Mouse (Mus musculus) kidney, postnatal 0 days (tissue): Measurements from ENCODE around the gene Igfbp6. TPM values are rescaled to one million over a fixed set of nuclear protein-coding genes. Genes with fewer than 3 reads are reported as not detected.
A peak's percentile ranks its signal among the peaks of the same experiment; 100 is the strongest.

ENCODE experiments used
- ATAC-seq: fragments of 200-750 bp; cut with Nextera tagmentation; replicated peaks from 2 replicates; pipeline ENCODE4 v1.8.0; 2017; ENCODE audit warnings: low read depth, moderate number of reproducible peaks, moderate TSS enrichment, moderate library complexity; ENCODE audit not compliant: low FRiP score
- DNase-seq: peaks from one replicate; pipeline ENCODE4 v3.0.0-alpha.2; 2016; ENCODE audit warnings: low spot score
- H3K27ac ChIP-seq: fragments of 300-500 bp; sonication (generic); 2 replicates; pipeline ENCODE4 v1.5.1; 2014; ENCODE audit warnings: mild to moderate bottlenecking
- H3K27me3 ChIP-seq: fragments of 300-500 bp; sonication (generic); 2 replicates; pipeline ENCODE4 v1.6.1; 2014; ENCODE audit warnings: low read length, mixed read lengths; ENCODE audit not compliant: insufficient read depth
- H3K36me3 ChIP-seq: fragments of 300-500 bp; sonication (generic); 2 replicates; pipeline ENCODE4 v1.6.1; 2014; ENCODE audit warnings: low read length, mixed read lengths; ENCODE audit not compliant: insufficient read depth
- H3K4me1 ChIP-seq: fragments of 300-500 bp; sonication (generic); replicated peaks from 2 replicates; pipeline ENCODE4 v1.6.1; 2014; ENCODE audit warnings: antibody characterized with exemption, low read length, mixed read lengths; ENCODE audit not compliant: insufficient read depth
- H3K4me2 ChIP-seq: fragments of 300-500 bp; sonication (generic); 2 replicates; pipeline ENCODE4 v1.6.1; 2014; ENCODE audit warnings: mild to moderate bottlenecking, low read length, moderate library complexity, mixed read lengths
- H3K4me3 ChIP-seq: fragments of 300-500 bp; sonication (generic); replicated peaks from 2 replicates; pipeline ENCODE4 v1.5.1; 2014; ENCODE audit warnings: low read depth, low read length
- H3K9ac ChIP-seq: fragments of 300-500 bp; sonication (generic); 2 replicates; pipeline ENCODE4 v1.6.1; 2014; ENCODE audit warnings: low read depth, low read length
- H3K9me3 ChIP-seq: fragments of 300-500 bp; sonication (generic); replicated peaks from 2 replicates; pipeline ENCODE4 v1.6.1; 2016; ENCODE audit warnings: low read length, inconsistent platforms, mixed read lengths
- CTCF ChIP-seq: IDR thresholded peaks from 2 replicates; pipeline ENCODE4 v1.5.1; 2016; ENCODE audit warnings: antibody characterized with exemption, low read depth, mild to moderate bottlenecking, moderate library complexity
- WGBS: fragments of 180-500 bp; shearing (Covaris S2); extraction: QIAGEN DNeasy Blood & Tissue Kit; methylation state at CpG from one replicate; pipeline ENCODE4 v1.1.7; 2014; 5-methylcytosine and 5-hydroxymethylcytosine counted together
- polyA plus RNA-seq: library from polyadenylated mRNA; unstranded; fragments of >200 nt; fragmentation: Nextera tagmentation; extraction: Ambion mirVana; gene quantifications from 2 replicates; pipeline ENCODE4 v1.2.1, GENCODE M21; 2015

Igfbp6 gene
- polyA plus RNA-seq, 1 experiment from 2014 or later: 28.3 TPM

DNA sequence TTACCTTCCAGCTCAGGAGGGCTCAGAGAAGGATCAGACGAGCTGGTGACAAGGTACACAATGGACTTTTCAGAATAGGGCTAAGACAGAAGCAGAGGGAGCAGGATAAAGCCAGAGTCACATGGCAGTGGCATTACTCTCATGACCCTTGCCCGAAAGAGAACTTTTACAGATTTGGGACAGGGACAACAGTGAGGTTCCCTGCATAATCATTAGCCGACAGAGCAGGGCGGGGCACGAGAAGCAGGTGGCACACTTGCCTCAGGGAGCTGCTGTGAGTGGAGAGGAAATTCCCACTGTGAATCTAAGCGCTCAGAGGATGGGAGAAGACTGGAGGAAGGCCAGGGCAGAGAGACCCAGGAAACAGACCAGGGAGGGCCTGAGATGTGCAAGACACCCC lies 44.7 kb downstream of the Igfbp6 start:
- DNase-seq (no peak), ATAC-seq (peak; percentile 38; the same call in 1 of the 2 replicates)
- H3K4me2 ChIP-seq: peak overlapping the region; percentile 31; the same call in 1 of the 2 replicates
- H3K9ac ChIP-seq: peak overlapping the region; percentile 50; the same call in 1 of the 2 replicates
- TF ChIP-seq CTCF: no peak
- 54% methylated on average over 6 of the region's 6 CpGs for WGBS
- H3K27me3 ChIP-seq: no peaks in the 10 kb centered on the region
- 0 out of 2 replicates have a peak, but pooled peaks cover 7% of the 10 kb centered on the region for H3K36me3 ChIP-seq
- peaks cover 10% of the 10 kb centered on the region; the same call in 1 of the 2 replicates for H3K4me1 ChIP-seq
- no peak overlapping the region; the same call in 1 of the 2 replicates for H3K27ac ChIP-seq
- no peaks in the 10 kb centered on the region for H3K9me3 ChIP-seq
- H3K4me3 ChIP-seq: no peak overlapping the region

DNA sequence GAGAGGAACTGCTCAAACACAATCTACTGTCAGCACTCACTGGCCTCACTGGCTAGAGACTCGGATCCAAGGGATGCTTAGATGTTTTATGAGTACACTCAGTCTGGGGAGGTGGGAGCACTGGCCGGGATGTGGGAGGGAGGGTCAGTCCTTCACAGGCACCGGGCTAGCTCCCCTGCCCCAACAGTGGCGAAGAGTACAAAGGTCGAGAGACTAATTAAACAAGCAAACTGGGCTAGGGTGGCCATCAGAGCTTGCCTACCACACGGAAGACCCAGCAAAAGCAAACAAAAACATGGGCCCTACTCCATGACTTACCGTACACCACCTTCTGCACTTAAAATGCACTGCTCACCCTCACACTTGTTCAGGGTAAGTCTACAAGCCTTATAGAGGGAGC lies 47.5 kb downstream of the Igfbp6 start:
- TF ChIP-seq CTCF: no peak
- no peaks in the 10 kb centered on the region for H3K36me3 ChIP-seq
- peaks cover 10% of the 10 kb centered on the region; the same call in 1 of the 2 replicates for H3K4me1 ChIP-seq
- H3K4me3 ChIP-seq: no peak overlapping the region
- H3K27ac ChIP-seq: no peak overlapping the region
- H3K9me3 ChIP-seq: no peaks in the 10 kb centered on the region
- WGBS: 29% methylated on average over 7 of the region's 7 CpGs
- H3K27me3 ChIP-seq: no peaks in the 10 kb centered on the region
- H3K4me2 ChIP-seq: no peak overlapping the region
- no peak for ATAC-seq
- no peak for DNase-seq
- no peak overlapping the region for H3K9ac ChIP-seq

DNA sequence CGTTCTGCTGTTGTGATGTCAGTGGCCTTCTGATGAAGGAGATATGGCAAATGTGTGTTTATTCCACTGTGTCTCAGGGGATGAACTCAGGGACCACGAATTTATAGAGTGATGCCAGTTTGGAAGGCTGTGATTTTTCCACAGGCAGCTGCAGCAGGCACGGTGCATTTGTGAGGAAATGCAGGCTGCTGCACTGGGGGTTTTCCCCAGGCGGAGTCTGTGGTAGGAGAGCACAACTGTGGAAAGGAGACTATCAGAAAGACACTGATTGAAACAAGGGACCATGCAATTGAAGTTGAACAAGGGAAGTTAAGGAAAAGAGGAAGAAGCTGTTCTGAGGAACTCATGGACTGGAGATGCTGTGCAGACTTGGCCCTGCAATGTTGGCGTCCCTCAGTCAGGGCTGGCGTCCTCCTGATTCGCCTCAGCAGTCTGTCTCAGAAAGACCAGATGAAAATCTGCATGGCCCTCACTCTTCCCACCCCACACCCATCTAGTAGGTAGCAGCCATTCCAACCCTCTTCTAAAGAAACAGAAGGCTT lies 48.2 kb downstream of the Igfbp6 start:
- ATAC-seq (no peak), DNase-seq (no peak)
- H3K27ac ChIP-seq: peak overlapping the region; percentile 2; the same call in 1 of the 2 replicates
- no peaks in the 10 kb centered on the region for H3K9me3 ChIP-seq
- H3K4me3 ChIP-seq: no peak overlapping the region
- no peak for TF ChIP-seq CTCF
- no peaks in the 10 kb centered on the region for H3K27me3 ChIP-seq
- no peak overlapping the region for H3K4me2 ChIP-seq
- no peaks in the 10 kb centered on the region for H3K36me3 ChIP-seq
- WGBS: 66% methylated on average over 7 of the region's 7 CpGs
- H3K4me1 ChIP-seq: peaks cover 9% of the 10 kb centered on the region; the same call in 1 of the 2 replicates
- H3K9ac ChIP-seq: no peak overlapping the region

DNA sequence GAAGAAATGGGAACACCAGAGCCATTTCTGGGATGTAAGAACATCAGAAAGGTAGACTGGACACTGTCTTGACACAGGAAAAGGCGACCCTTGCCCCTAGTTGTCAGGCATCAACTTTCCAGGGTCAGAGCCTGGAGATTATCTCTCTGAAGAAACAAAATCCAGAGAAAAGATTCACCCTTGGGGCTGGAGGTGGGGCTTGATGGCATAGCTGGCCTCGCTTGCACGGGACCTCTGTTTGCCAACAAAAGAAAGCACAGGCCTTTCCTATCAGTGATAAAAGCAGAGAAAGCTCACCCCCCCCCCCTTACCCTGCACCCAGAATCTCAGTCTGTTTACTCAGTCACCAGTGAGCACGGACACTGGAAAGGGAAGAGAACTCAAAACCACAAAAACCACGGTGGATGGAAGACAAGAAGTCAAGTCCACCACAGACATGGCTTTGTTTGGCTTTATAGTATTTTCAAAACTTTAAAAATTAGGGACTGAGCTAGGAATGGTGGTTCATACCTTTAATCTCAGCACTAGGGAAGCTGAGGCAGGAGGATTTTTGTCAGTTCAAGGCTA lies 48.7 kb downstream of the Igfbp6 start:
- no peak for ATAC-seq

DNA sequence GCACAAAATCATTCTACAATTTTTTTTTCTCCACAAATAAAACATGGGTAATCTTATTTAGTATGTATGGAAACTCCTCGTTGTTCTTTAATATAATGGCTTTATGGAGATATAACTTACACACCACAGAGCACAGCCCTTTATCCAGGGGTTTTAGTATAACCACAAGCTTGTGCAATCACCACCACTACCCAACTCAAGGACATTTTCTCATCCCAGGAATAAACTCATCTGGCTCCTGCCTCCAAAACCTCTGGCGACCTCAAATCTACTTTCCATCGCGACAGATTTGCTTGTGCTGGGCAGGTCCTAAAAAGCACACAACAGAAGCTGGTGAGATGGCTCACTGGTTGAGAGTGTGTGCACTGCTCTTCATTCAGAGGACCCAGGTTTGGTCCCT lies 49.5 kb downstream of the Igfbp6 start:
- DNase-seq: no peak
- no peak overlapping the region for H3K9ac ChIP-seq
- H3K27ac ChIP-seq: no peak overlapping the region
- H3K9me3 ChIP-seq: no peaks in the 10 kb centered on the region
- H3K27me3 ChIP-seq: no peaks in the 10 kb centered on the region
- peaks cover 3% of the 10 kb centered on the region; the same call in 1 of the 2 replicates for H3K4me1 ChIP-seq
- TF ChIP-seq CTCF: no peak
- WGBS: 80% methylated on average over 4 of the region's 4 CpGs
- no peak overlapping the region for H3K4me2 ChIP-seq
- H3K36me3 ChIP-seq: no peaks in the 10 kb centered on the region
- H3K4me3 ChIP-seq: no peak overlapping the region
- no peak for ATAC-seq

More for the DNA sequence above, 48.7 kb downstream of the Igfbp6 start:
- Histone ChIP-seq H3K27ac (no peak overlapping the region), H3K4me3 (no peak overlapping the region), H3K4me2 (no peak overlapping the region), H3K27me3 (no peaks in the 10 kb centered on the region), H3K36me3 (no peaks in the 10 kb centered on the region), H3K4me1 (peaks cover 6% of the 10 kb centered on the region; the same call in 1 of the 2 replicates), H3K9ac (no peak overlapping the region), H3K9me3 (no peaks in the 10 kb centered on the region)
- WGBS: 60% methylated on average over 5 of the region's 5 CpGs
- DNase-seq: no peak
- no peak for TF ChIP-seq CTCF

DNA sequence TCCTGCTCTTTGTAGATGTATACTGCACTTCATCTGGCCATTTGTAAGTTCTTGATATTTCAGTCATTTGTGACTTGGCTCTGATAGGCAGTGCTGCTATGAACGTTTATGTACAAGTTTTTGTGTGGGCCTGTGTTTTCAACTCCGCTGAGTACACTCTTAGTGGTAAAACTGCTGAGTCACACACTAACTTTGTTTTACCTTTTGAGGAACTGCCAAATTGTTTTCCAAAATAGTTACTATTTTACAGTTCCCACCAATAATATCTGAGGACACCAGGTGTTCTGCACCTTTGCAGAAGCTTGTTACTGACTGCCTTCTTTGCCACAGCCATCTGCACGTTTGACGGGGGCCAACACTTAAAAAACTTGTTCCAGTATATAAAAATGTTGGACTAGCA lies 50.3 kb downstream of the Igfbp6 start:
- Histone ChIP-seq H3K27ac (no peak overlapping the region), H3K36me3 (no peaks in the 10 kb centered on the region), H3K4me2 (no peak overlapping the region), H3K4me1 (0 out of 2 replicates have a peak, but pooled peaks cover 3% of the 10 kb centered on the region), H3K4me3 (no peak overlapping the region), H3K27me3 (no peaks in the 10 kb centered on the region), H3K9me3 (no peaks in the 10 kb centered on the region), H3K9ac (no peak overlapping the region)
- ATAC-seq (no peak), DNase-seq (no peak)
- 66% methylated on average over 4 of the region's 4 CpGs for WGBS
- TF ChIP-seq CTCF: no peak
